Mouse (Mus musculus): ENCODE measurements around the gene Tyw3. TPM values are rescaled to one million over a fixed set of nuclear protein-coding genes. Genes with fewer than 3 reads are reported as not detected.
"Not testable (repeated sequence)": the region's sequence is repeated elsewhere in the genome, so short reads cannot be mapped to it uniquely, and the experiment has no call there.

Tyw3 gene
- total RNA-seq (2021), result 10 to 100 TPM; 11.1 to 12.4 TPM
- long read RNA-seq, experiment 1, full-length matches to known transcripts, result 4 of 6 reads
- long read RNA-seq, experiment 1, partial matches to known transcripts, result 0 of 6 reads
- long read RNA-seq, experiment 1, other reads (novel, unspliced or antisense), result 2 of 6 reads
- long read RNA-seq, experiment 2, full-length matches to known transcripts, result 12 of 16 reads
- long read RNA-seq, experiment 2, partial matches to known transcripts, result 0 of 16 reads
- long read RNA-seq, experiment 2, other reads (novel, unspliced or antisense), result 4 of 16 reads

DNA sequence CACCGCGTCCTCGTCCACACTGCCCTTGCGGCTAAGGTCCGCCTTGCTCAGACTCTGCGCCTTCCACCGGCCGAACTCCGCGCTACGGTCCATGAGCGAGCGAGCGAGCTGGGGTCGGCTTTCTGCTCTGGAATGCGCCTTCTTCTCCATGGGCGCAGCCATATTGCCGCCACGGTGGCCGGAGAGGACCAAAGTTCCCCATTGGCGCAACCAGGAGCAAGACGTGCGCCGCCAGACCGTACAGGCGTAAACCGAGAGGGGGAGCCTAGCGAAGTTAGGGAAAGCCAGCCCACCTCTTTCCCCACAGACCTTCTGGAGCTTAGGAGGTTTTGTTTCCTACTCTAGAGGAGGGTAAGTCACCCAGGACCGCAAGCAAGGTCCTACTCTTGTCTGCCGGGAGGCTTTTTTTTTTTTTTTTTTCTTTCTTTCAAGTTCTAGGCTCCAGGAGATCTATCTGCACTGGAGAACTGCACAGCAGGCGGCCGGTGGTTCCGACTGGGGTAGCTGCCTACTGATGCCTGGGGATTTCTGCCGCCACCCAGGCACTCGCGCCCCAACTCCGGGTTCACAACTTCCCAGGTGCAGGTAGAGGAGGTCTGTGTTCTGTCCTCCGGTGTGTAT is at the start of gene Tyw3:
Gene Tyw3 (minus strand): TSS at position 171 of the 621 bp plus-strand sequence.
- DNase-seq (ENCODE audit: low spot score in 2 of 2), result peak; percentile 95 to 98
- Histone ChIP-seq H3K27ac (peak within 1 kb of the TSS; percentile 98), H3K4me3 (peak within 1 kb of the TSS; percentile 78)
- peak; percentile 53 for TF ChIP-seq CTCF (conservative IDR thresholded peaks at IDR 0.05)

DNA sequence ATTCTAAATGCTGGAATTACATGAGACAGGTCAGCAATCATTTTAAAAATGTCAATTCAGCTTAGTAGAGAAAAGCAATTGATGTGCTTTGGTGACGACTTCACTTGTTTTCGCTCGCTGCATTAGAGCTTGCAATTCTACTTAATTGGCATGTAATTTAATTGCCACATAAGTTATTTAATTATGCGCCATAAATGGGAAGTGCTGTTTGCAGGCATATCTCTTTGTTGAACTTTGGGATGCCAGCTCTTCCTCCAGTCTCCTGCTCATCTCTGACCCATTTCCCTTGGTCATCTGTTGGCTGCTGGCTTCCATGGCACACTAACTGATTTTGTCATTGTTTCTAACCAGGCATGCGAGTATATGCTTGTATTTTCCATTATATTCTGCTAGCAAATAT is 36.2 kb upstream of the Tyw3 start:
- Histone ChIP-seq H3K4me3 (no peak overlapping the region), H3K27ac (no peak overlapping the region)
- TF ChIP-seq CTCF (conservative IDR thresholded peaks at IDR 0.05), result no peak
- no peak for DNase-seq (ENCODE audit: low spot score in 2 of 2)

DNA sequence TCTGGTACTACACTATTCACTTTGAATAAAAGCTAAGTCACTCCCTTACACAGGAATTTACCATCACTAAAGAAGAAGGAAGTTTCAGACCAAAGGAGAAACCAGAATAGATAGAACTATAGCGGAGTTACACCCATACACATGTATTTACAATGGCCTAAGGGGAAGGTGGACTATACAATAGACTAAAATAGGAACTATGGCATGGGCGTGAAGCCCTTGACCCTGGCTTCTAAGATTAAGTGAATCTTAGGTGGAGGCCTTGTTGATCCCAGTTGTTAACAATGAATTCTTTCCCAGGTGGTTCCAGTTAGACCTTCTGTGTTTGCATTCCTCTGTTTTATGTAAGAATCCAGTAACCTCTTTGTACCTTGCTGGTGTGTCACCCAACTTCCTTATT is 34.4 kb upstream of the Tyw3 start:
- not testable (repeated sequence) for DNase-seq (ENCODE audit: low spot score in 2 of 2); H3K4me3 ChIP-seq

DNA sequence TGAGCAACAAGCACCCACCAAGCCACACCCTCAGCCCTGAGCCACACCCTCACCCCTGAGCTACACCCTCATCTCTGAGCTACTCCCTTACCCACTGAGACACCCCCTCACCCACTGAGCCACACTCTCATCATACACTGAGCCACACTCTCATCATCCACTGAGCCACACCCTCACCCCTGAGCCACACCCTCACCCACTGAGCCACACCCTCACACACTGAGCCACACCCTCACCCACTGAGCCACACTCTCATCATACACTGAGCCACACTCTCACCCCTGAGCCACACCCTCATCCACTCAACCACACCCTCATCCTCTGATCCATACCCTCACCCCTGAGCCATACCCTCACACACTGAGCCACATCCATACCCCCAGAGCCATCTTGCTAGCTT is 31.4 kb upstream of the Tyw3 start:
- Histone ChIP-seq H3K27ac (no peak overlapping the region), H3K4me3 (no peak overlapping the region)
- no peak for TF ChIP-seq CTCF (conservative IDR thresholded peaks at IDR 0.05)
- no peak for DNase-seq (ENCODE audit: low spot score in 2 of 2)

More for the DNA sequence above, 34.4 kb upstream of the Tyw3 start:
- not testable (repeated sequence) for H3K27ac ChIP-seq

DNA sequence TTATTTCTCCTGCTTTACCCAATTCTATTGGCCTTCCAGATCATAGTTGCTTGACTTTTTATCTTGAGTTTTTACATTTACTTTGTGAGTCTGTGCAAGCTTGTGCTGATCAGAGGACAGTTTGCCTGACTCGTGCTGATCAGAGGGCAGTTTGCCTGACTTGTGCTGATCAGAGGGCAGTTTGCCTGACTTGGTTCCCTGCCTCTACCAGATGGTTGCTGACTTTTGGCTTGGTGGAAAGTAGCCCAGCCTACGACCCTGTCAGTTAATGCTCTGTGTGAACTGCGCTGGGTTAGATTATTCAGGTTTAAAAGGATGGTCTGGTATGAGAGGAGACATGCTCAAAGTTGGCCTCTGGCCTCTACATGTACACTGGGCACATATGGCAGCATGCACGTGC is 19.2 kb upstream of the Tyw3 start:
- H3K4me3 ChIP-seq, result no peak overlapping the region
- no peak overlapping the region for H3K27ac ChIP-seq
- no peak for DNase-seq (ENCODE audit: low spot score in 2 of 2)
- no peak for TF ChIP-seq CTCF (conservative IDR thresholded peaks at IDR 0.05)

DNA sequence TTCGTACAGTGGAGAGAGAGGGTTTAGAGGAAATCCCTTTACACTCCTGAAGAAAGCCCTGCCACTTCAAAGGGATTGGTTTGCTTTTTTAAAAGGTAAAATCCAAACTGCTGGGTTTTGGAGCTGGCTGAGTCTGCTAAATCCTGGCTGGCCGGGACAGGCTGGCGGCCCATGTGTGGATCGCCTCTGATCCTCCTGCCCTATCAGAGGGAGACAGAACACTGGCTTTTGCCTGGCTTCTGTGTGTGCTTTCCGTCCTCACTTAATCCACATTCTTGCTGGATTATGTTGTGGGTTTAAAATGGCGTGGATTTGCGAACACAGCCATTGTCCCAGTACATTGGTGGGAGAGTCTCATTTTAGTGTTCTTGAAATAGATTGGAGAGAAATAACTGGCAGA is 18.4 kb upstream of the Tyw3 start:
- Histone ChIP-seq H3K27ac (no peak overlapping the region), H3K4me3 (no peak overlapping the region)
- no peak for DNase-seq (ENCODE audit: low spot score in 2 of 2)
- no peak for TF ChIP-seq CTCF (conservative IDR thresholded peaks at IDR 0.05)

DNA sequence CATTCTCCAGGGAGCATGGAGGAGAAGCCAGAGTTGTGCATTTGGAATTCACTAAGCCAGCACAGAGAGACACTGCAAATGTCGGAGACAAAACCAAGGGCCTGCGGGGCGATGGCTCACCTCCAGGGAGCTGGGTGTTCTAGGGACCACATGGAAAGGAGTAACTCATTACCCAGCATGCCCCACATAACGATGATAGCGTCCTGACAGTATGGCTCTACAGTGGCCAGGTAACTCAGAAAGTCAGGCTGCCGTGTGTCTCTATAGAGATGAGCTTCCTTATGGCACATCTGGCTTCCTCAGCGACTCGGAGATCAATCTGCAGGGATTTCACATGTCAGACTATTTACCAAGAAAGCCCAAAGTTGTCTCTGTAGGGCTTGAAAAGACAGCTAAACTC is 17.9 kb upstream of the Tyw3 start:
- no peak for DNase-seq (ENCODE audit: low spot score in 2 of 2)
- no peak overlapping the region for H3K27ac ChIP-seq
- no peak for TF ChIP-seq CTCF (conservative IDR thresholded peaks at IDR 0.05)

DNA sequence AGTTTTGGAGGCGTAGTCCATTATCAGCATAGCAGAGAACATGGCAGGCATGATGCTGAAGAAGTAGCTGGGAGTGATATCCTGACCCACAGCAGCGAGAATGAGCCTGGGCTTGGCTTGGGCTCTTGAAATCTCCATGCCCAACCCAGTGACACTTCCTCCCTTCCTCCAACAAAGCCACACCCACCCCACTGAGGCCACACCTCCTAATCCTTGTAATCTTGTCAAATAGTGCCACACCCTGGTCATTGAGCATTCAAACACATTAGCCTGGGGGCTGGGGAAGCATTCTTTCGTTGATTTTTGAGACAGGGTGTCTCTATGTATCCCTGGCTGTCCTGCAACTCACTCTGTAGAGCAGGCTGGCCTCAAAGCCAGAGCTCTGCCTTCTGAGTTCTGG is 15.0 kb upstream of the Tyw3 start:
- Histone ChIP-seq H3K4me3 (no peak overlapping the region), H3K27ac (no peak overlapping the region)
- no peak for DNase-seq (ENCODE audit: low spot score in 2 of 2)
- no peak for TF ChIP-seq CTCF (conservative IDR thresholded peaks at IDR 0.05)

More for the DNA sequence above, 17.9 kb upstream of the Tyw3 start:
- H3K4me3 ChIP-seq, result no peak overlapping the region

DNA sequence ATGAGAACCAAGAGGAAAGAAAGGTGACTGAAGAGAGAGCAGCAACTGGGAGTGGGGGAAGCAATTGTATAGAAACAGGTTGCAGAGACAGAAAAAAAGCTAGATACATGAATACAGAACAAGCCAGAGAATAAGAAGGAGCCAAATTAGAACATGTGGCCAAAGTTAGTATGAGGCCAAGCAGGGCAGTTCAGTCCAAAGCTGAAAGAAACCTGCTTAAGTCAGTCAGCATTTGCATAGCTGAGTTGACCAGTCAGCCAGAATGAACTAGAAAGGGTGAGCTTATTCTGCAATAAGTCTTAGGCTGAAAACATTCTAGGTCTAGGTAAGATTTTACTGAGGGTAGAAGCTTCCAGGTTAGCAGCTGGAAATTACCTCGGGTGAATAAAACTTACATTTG is 11.0 kb upstream of the Tyw3 start:
- DNase-seq (ENCODE audit: low spot score in 2 of 2), result no peak
- H3K27ac ChIP-seq, result no peak overlapping the region
- TF ChIP-seq CTCF (conservative IDR thresholded peaks at IDR 0.05), result no peak
- H3K4me3 ChIP-seq, result no peak overlapping the region

DNA sequence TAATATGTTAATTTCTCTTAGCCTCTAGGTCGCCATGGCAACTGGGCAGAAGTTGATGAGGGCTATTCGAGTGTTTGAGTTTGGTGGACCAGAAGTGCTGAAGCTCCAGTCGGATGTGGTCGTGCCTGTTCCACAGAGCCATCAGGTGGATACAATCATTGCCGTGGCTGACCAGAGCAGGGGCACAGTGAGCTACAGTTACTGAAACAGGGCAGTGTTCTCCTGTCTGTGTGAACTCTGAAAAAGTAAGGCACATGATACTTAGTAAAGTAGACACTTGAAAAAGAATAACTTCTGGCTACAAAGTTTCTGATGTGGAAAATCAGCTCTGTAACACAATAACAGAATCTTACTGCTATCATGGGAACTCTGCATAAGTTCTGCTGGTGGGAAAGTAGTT is 8.0 kb upstream of the Tyw3 start:
- H3K4me3 ChIP-seq, result no peak overlapping the region
- no peak for TF ChIP-seq CTCF (conservative IDR thresholded peaks at IDR 0.05)
- H3K27ac ChIP-seq, result no peak overlapping the region
- no peak for DNase-seq (ENCODE audit: low spot score in 2 of 2)

DNA sequence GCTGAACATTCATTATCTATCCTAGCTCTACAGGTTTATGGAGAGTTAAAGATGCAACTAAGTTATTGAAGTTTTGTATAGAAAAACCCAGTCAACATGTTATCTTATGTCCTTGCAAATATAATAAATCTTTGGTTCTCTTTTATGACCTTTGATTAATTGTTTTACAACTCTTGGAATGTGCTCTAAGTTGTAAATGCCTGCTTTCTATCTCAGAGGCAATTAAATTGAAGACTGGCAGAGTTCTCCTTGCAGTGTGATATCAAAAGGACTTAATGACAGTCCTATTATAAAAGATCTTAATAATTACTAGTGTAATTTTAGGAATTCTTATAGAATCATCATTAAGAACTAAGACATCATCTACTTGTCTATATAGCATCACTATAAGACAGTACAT is 5.2 kb upstream of the Tyw3 start:
- H3K27ac ChIP-seq, result no peak overlapping the region
- no peak overlapping the region for H3K4me3 ChIP-seq
- TF ChIP-seq CTCF (conservative IDR thresholded peaks at IDR 0.05), result no peak
- DNase-seq (ENCODE audit: low spot score in 2 of 2), result no peak

DNA sequence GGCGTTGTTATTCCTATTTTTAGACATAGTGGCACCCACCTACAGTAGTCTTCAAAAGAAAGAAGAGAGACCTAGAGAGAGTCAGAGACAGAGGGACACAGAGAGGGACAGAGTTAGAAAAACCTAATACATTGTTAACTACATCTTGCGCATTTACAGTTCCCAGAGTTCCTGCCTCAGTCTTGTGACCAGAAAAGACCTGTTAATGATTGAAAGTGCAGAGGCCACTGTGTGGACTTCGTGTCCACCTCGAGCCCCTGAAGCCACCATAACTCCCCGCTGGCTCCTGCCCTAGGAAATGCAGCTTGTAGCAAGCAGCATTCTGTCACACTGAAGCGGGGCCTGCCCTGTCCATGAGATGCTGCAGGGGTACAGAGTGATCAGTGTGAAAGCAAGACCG is 657 bp upstream of the Tyw3 start:
- H3K27ac ChIP-seq, result peak overlapping the region; percentile 98
- DNase-seq (ENCODE audit: low spot score in 2 of 2), result no peak
- peak overlapping the region; percentile 78 for H3K4me3 ChIP-seq

DNA sequence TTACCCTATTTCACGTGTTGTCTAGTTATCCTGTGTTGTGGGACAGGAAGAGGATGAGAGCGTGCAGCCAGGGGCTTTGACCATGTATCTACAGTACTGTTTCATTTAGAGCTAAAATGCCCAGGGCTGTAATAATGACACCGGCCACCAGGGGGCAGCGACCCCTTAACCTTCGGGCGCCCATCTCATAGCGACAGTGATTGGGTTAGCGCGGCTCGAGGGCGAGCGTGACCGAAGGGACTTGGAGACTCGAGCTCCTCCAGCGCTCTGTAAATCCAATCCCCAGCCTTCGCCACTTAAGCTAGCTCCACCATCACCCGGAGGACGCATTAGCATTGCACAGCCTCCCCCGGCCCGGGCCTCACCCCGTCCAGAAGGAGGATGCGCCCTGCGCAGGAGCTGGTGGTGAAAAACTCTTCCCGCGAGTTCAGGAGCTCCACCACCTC is 393 bp downstream of the Tyw3 start, which contains the start of gene Cryz:
Gene Cryz (plus strand): TSS at position 224 of the 446 bp plus-strand sequence.
- H3K27ac ChIP-seq, result peak within 1 kb of the TSS; percentile 98
- peak within 1 kb of the TSS; percentile 78 for H3K4me3 ChIP-seq
- peak; percentile 88 for TF ChIP-seq CTCF (conservative IDR thresholded peaks at IDR 0.05)

More for the DNA sequence above, 657 bp upstream of the Tyw3 start:
- TF ChIP-seq CTCF (conservative IDR thresholded peaks at IDR 0.05), result no peak

DNA sequence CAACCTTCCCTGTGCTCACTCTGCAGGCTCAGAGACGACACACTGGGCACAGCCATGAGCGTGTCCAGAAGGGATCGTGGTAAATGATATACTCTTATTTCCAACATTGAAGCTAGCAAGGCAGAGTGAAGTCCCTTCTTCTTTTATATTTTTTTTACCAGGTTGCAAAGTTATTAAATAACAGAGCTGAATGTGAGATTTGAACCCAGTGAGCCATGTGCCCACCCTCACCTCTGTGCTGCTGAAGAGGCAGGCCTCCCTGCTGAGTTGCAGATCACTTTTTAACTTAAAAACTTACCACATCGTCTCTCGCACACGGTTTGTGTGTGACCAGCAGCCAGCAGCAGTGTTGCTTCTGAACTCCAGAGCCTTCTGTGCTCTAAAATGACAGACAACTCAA is 2.7 kb downstream of the Tyw3 start:
- no peak overlapping the region for H3K27ac ChIP-seq

More for the DNA sequence above, 393 bp downstream of the Tyw3 start, which contains the start of gene Cryz:
- peak; percentile 86 to 92 for DNase-seq (ENCODE audit: low spot score in 2 of 2)

More for the DNA sequence above, 2.7 kb downstream of the Tyw3 start:
- no peak overlapping the region for H3K4me3 ChIP-seq
- no peak for DNase-seq (ENCODE audit: low spot score in 2 of 2)
- TF ChIP-seq CTCF (conservative IDR thresholded peaks at IDR 0.05), result no peak
